Mouse (Mus musculus) limb, embryonic 14.5 days (tissue): ENCODE data around the gene Them4. TPM values are rescaled to one million over a fixed set of nuclear protein-coding genes. Genes with fewer than 3 reads are reported as not detected.

ENCODE experiments used
- ATAC-seq: fragments of 200-750 bp; cut with Nextera tagmentation; 2 replicates; pipeline ENCODE4 v1.8.0; 2017; ENCODE audit warnings: low read depth, moderate number of reproducible peaks, moderate TSS enrichment; ENCODE audit not compliant: low FRiP score
- DNase-seq: peaks from one replicate; pipeline ENCODE4 v3.0.0-alpha.2; 2015; ENCODE audit warnings: low spot score
- H3K27ac ChIP-seq: fragments of 300-500 bp; sonication (generic); replicated peaks from 2 replicates; pipeline ENCODE4 v1.5.1; 2014; ENCODE audit warnings: low read depth, mild to moderate bottlenecking, low read length, moderate library complexity, mixed read lengths
- H3K27me3 ChIP-seq: fragments of 300-500 bp; sonication (generic); 2 replicates; pipeline ENCODE4 v1.6.1; 2014; ENCODE audit warnings: low read length, mixed read lengths; ENCODE audit not compliant: control insufficient read depth, insufficient read depth
- H3K36me3 ChIP-seq: fragments of 300-500 bp; sonication (generic); 2 replicates; pipeline ENCODE4 v1.6.1; 2014; ENCODE audit warnings: mild to moderate bottlenecking, low read length, moderate library complexity, mixed read lengths; ENCODE audit not compliant: control insufficient read depth, insufficient read depth
- H3K4me1 ChIP-seq: fragments of 300-500 bp; sonication (generic); 2 replicates; pipeline ENCODE4 v1.6.1; 2014; ENCODE audit warnings: antibody characterized with exemption, low read length, mixed read lengths; ENCODE audit not compliant: control insufficient read depth, insufficient read depth
- H3K4me2 ChIP-seq: fragments of 300-500 bp; sonication (generic); replicated peaks from 2 replicates; pipeline ENCODE4 v1.6.1; 2014; ENCODE audit warnings: low read depth, mild to moderate bottlenecking, low read length, moderate library complexity; ENCODE audit not compliant: severe bottlenecking
- H3K4me3 ChIP-seq: fragments of 300-500 bp; sonication (generic); replicated peaks from 2 replicates; pipeline ENCODE4 v1.5.1; 2014; ENCODE audit warnings: low read length
- H3K9ac ChIP-seq: fragments of 300-500 bp; sonication (generic); 2 replicates; pipeline ENCODE4 v1.6.1; 2014; ENCODE audit warnings: mild to moderate bottlenecking, low read depth, low read length, moderate library complexity; ENCODE audit not compliant: severe bottlenecking
- H3K9me3 ChIP-seq: fragments of 300-500 bp; sonication (generic); 2 replicates; pipeline ENCODE4 v1.6.1; 2016; ENCODE audit warnings: low read length; ENCODE audit not compliant: control insufficient read depth
- POLR2A ChIP-seq: fragments of 200-500 bp; IDR thresholded peaks from 2 replicates; pipeline ENCODE4 v1.8.0; 2012; ENCODE audit warnings: inconsistent platforms, mild to moderate bottlenecking, moderate library complexity, borderline replicate concordance; ENCODE audit not compliant: insufficient read depth, insufficient read length; ENCODE audit errors: extremely low read depth
- WGBS: fragments of 180-500 bp; shearing (Covaris S2); extraction: QIAGEN DNeasy Blood & Tissue Kit; methylation state at CpG from one replicate; pipeline ENCODE4 v1.1.7; 2014; 5-methylcytosine and 5-hydroxymethylcytosine counted together
- polyA plus RNA-seq, 2 experiments: library from polyadenylated mRNA; depleted of rRNA in 1 of 2; stranded (reverse) in 1 of 2; unstranded in 1 of 2; fragments of >200 nt; fragmentation: Nextera tagmentation in 1 of 2; extraction: Ambion mirVana in 1 of 2; gene quantifications; 2 replicates each; pipeline versions ENCODE4 v1.2.1 to v1.2.3; 2012 to 2014

Gene Them4
- polyA plus RNA-seq, 2 experiments: 5.6 to 13.1 TPM

GRCm38 (mm10) chr3:94373597-94374011 lies 63.7 kb downstream of the Them4 start:
- Histone ChIP-seq H3K27me3 (no peaks in the 10 kb centered on the region), H3K9ac (peak overlapping the region; percentile 25), H3K4me3 (peak overlapping the region; percentile 11; the same call in 1 of the 2 replicates), H3K4me1 (peaks cover 34% of the 10 kb centered on the region), H3K4me2 (peak overlapping the region; percentile 43), H3K36me3 (no peaks in the 10 kb centered on the region), H3K27ac (no peak overlapping the region), H3K9me3 (no peaks in the 10 kb centered on the region)
- 2% methylated on average over 5 of the region's 5 CpGs for WGBS
- peak; percentile 27 for DNase-seq
- ATAC-seq: no peak
- no peak for TF ChIP-seq POLR2A

- Histone ChIP-seq H3K4me2 (no peak overlapping the region), H3K9me3 (no peaks in the 10 kb centered on the region), H3K27ac (no peak overlapping the region), H3K4me1 (peaks cover 34% of the 10 kb centered on the region), H3K4me3 (no peak overlapping the region), H3K9ac (no peak overlapping the region), H3K27me3 (no peaks in the 10 kb centered on the region), H3K36me3 (no peaks in the 10 kb centered on the region)
- no peak for TF ChIP-seq POLR2A
- DNase-seq (no peak), ATAC-seq (no peak)
These were observed 64.7 kb downstream of the Them4 start for GRCm38 (mm10) chr3:94374636-94375035.

GRCm38 (mm10) chr3:94375146-94375545 lies 65.3 kb downstream of the Them4 start:
- Histone ChIP-seq H3K27ac (no peak overlapping the region), H3K4me2 (no peak overlapping the region), H3K9ac (no peak overlapping the region), H3K4me3 (no peak overlapping the region), H3K36me3 (no peaks in the 10 kb centered on the region), H3K4me1 (peaks cover 34% of the 10 kb centered on the region), H3K9me3 (no peaks in the 10 kb centered on the region), H3K27me3 (no peaks in the 10 kb centered on the region)
- TF ChIP-seq POLR2A: no peak
- no peak for ATAC-seq
- no peak for DNase-seq
- 66% methylated on average over 2 of the region's 2 CpGs for WGBS

GRCm38 (mm10) chr3:94375861-94376260 lies 66.0 kb downstream of the Them4 start:
- no peak overlapping the region for H3K9ac ChIP-seq
- DNase-seq (no peak), ATAC-seq (no peak)
- H3K27me3 ChIP-seq: no peaks in the 10 kb centered on the region
- no peaks in the 10 kb centered on the region for H3K36me3 ChIP-seq
- H3K9me3 ChIP-seq: no peaks in the 10 kb centered on the region
- H3K27ac ChIP-seq: no peak overlapping the region
- H3K4me1 ChIP-seq: peaks cover 34% of the 10 kb centered on the region
- H3K4me2 ChIP-seq: no peak overlapping the region
- 48% methylated on average over 5 of the region's 5 CpGs for WGBS
- no peak overlapping the region for H3K4me3 ChIP-seq
- TF ChIP-seq POLR2A: no peak

- Histone ChIP-seq H3K9ac (no peak overlapping the region), H3K27me3 (no peaks in the 10 kb centered on the region), H3K9me3 (no peaks in the 10 kb centered on the region), H3K4me3 (no peak overlapping the region), H3K4me2 (no peak overlapping the region), H3K4me1 (peaks cover 25% of the 10 kb centered on the region), H3K27ac (no peak overlapping the region), H3K36me3 (no peaks in the 10 kb centered on the region)
- no peak; the same call in 1 of the 2 replicates for ATAC-seq
- 13% methylated on average over 13 of the region's 13 CpGs for WGBS
- no peak for TF ChIP-seq POLR2A
- DNase-seq: no peak
These were observed 67.4 kb downstream of the Them4 start for GRCm38 (mm10) chr3:94377028-94377923.
